Mouse (Mus musculus) embryo, embryonic 10 days (tissue): ENCODE results near the gene Smim5.
A peak's percentile ranks its signal among the peaks of the same experiment; 100 is the strongest.

Experiments used
- DNase-seq: peaks from one replicate; pipeline ENCODE4 v3.0.0-alpha.2; 2015; ENCODE audit warnings: low spot score

Smim5 gene

GRCm38 (mm10) chr11:115921986-115922385, 22.2 kb downstream of the Smim5 start:
- DNase-seq: no peak

GRCm38 (mm10) chr11:115929031-115929430, 29.3 kb downstream of the Smim5 start:
- DNase-seq: no peak

GRCm38 (mm10) chr11:115929818-115930217, 30.1 kb downstream of the Smim5 start:
- no peak for DNase-seq

- DNase-seq: no peak
Measured at GRCm38 (mm10) chr11:115931235-115931634, 31.5 kb downstream of the Smim5 start.

- DNase-seq: peak; percentile 100
Measured at GRCm38 (mm10) chr11:115933108-115933746, 33.5 kb downstream of the Smim5 start, which contains the start of the genes Sap30bp and Recql5. Sap30bp (plus strand) TSS chr11:115933282. Recql5 (minus strand) TSS chr11:115933477.

- DNase-seq: no peak
Measured at GRCm38 (mm10) chr11:115933747-115934110, 34.0 kb downstream of the Smim5 start.

- peak; percentile 76 for DNase-seq
Measured at GRCm38 (mm10) chr11:115939690-115940329, 40.0 kb downstream of the Smim5 start.

GRCm38 (mm10) chr11:115941980-115942379, 42.2 kb downstream of the Smim5 start:
- no peak for DNase-seq

- DNase-seq: no peak
Measured at GRCm38 (mm10) chr11:115945247-115945646, 45.5 kb downstream of the Smim5 start.

GRCm38 (mm10) chr11:115946221-115946828, 46.6 kb downstream of the Smim5 start:
- DNase-seq: no peak

- no peak for DNase-seq
Measured at GRCm38 (mm10) chr11:115948316-115948715, 48.5 kb downstream of the Smim5 start.

GRCm38 (mm10) chr11:115950719-115951118, 51.0 kb downstream of the Smim5 start:
- DNase-seq: no peak

GRCm38 (mm10) chr11:115954712-115955111, 54.9 kb downstream of the Smim5 start:
- DNase-seq: peak; percentile 5

GRCm38 (mm10) chr11:115955195-115955858, 55.6 kb downstream of the Smim5 start:
- peak; percentile 41 for DNase-seq
